Mouse (Mus musculus): Measurements from ENCODE around the gene Necap2. TPM values are rescaled to one million over a fixed set of nuclear protein-coding genes. Genes with fewer than 3 reads are reported as not detected.

Necap2 gene
- total RNA-seq (2023; ENCODE audit: inconsistent age) = 76.1 to 93.7 TPM (median 82.3 TPM) in 4 replicates

DNA sequence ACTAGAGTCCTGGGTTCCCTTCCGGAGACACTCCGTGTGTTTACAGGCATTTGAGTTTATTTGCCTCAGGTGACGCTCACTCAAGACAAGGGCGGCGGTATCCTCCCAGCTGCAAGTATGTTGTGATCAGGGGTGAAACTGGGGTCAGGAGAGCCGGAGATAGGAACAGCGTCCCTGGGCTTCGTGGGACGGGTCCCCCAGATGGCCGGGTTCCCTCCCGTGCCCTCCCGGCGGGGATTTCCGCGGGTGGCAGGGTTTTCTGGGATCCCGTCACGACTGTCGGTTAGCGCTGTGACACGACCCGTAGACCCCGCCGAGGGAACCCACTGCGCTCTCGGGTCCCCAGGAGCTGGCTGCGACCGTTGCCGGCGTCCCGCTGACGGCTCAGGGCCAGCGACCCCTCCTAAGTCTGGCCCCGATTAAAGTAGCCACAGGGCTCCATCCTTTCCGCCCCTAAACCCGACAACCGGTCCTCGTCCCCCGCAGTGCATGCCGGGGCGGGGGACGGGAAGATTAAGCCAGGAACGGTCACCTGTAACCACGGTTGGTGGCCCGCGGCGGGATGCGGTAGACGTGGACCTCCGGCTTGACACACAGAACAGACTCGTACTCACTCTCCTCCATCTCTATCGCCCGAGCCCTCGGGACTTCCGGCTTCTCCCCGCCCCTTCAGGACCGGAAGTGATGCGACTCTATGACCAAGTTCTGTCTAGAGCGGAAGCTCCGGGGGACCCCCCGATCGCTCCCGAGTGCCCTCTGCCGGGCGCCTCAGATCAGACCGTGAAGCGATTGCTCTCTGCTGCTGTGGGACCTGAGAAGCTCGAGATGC is at the start of gene Necap2:
Gene Necap2, minus strand, starts transcription at position 677 of the 829 bp plus-strand sequence.

DNA sequence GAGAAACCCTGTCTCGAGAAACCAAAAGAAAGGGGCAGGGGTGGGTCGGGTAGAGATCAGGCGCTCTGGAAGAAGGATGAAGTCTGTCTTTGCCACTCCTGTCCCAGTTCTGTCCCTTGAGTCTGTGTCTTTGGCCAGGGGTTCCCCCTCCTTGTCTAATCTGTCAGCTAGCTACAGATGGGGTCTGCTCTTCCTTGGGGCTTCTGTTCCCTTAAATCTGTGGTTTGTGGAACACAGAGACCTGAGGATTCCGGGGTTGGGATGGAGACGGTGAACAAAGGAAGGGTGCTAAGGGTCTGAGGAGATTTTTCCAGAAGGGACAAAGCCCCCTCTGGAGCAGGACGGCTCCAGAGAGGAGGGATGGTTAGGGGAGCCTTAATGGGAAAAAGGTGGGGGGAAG is 9.9 kb upstream of the Necap2 start, which contains the start of gene Spata21:
Gene Spata21, plus strand, starts transcription at position 301 of the 400 bp plus-strand sequence.

DNA sequence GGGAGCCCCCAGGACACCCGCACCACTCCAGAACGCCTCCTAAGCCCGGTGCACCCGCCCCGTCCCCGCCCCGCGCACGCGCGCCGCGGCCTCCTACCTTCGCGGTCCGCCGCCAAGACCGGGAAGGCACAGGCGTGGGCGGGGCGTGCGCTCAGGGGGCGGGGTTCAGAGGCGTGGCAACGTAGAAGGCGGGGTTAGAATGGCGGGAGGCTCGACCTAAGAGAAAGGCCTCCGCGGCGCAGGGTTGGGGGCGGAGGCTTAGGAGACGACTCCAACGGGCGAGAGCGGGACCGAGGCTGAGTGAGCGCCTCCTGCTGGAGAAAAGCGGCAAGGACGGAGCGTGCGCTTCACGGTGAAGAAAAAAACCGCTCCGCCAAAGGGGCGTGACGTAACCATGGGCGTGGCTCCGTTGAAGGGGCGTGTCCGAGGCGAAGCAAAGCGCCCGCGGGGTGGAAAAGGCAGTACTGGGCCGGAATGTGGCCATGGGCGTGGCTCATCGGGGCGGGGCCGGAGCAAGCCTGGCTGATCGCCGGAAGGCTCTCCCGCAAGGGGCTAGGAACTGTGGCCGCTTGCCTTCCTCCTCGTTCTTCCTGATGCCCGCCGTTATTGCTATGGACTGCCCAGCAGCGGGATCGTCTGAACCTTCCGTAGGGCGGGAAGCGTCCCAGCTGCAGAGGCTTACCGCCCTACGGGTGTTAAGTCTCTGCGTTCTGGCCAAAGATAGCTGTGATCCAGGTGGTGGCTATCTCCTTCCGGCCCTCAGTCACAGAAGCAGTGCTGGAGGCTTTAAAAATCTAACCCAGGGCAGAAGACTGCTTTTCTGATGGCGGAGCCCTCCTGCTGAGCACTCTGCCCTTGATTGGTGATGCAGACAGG is 17.5 kb downstream of the Necap2 start, which contains the start of gene Crocc:
Gene Crocc, minus strand, starts transcription at position 125 of the 876 bp plus-strand sequence.

Other genes starting within 250 kb of the Necap2 start
- gene Padi1, start 232.6 kb downstream of the Necap2 start, total RNA-seq (2023; ENCODE audit: inconsistent age) = 0.18 TPM in 1 of 4 replicates, not detected in the others
- 10.0 to 12.8 TPM (median 12.1 TPM) in 4 replicates for gene Padi2, start 172.0 kb downstream of the Necap2 start, total RNA-seq (2023; ENCODE audit: inconsistent age)
- 73.7 to 93.5 TPM (median 79.1 TPM) in 4 replicates for gene Sdhb, start 117.2 kb downstream of the Necap2 start, total RNA-seq (2023; ENCODE audit: inconsistent age)
- gene Atp13a2, start 91.5 kb downstream of the Necap2 start, total RNA-seq (2023; ENCODE audit: inconsistent age) = 83.0 to 98.0 TPM (median 89.9 TPM) in 4 replicates
- gene Mfap2, start 67.9 kb downstream of the Necap2 start, total RNA-seq (2023; ENCODE audit: inconsistent age) = not detected in 4 replicates
- 14.6 to 19.6 TPM (median 17.0 TPM) in 4 replicates for gene Crocc, start 17.8 kb downstream of the Necap2 start, total RNA-seq (2023; ENCODE audit: inconsistent age)
- gene Spata21, start 10.0 kb upstream of the Necap2 start, total RNA-seq (2023; ENCODE audit: inconsistent age) = not detected in 4 replicates
- 125 to 154 TPM (median 139 TPM) in 4 replicates for gene Szrd1, start 61.4 kb upstream of the Necap2 start, total RNA-seq (2023; ENCODE audit: inconsistent age)
- 18.9 to 20.8 TPM (median 20.3 TPM) in 4 replicates for gene Fbxo42, start 69.6 kb upstream of the Necap2 start, total RNA-seq (2023; ENCODE audit: inconsistent age)
- 2.2 to 4.0 TPM (median 3.0 TPM) in 4 replicates for gene Rsg1, start 135.6 kb upstream of the Necap2 start, total RNA-seq (2023; ENCODE audit: inconsistent age)
- gene Arhgef19, start 161.1 kb upstream of the Necap2 start, total RNA-seq (2023; ENCODE audit: inconsistent age) = not detected in 4 replicates
- 16.7 to 29.6 TPM (median 21.9 TPM) in 4 replicates for gene Epha2, start 222.9 kb upstream of the Necap2 start, total RNA-seq (2023; ENCODE audit: inconsistent age)

Data from B cell, adult (primary cell).